Mouse (Mus musculus) neural tube, embryonic 14.5 days (tissue): ENCODE measurements around the gene Cct8l1. TPM values are rescaled to one million over a fixed set of nuclear protein-coding genes. Genes with fewer than 3 reads are reported as not detected.

Source experiments
- ATAC-seq: fragments of 200-750 bp; cut with Nextera tagmentation; 2 replicates; pipeline ENCODE4 v1.8.0; 2017; ENCODE audit warnings: low read depth, mild to moderate bottlenecking, moderate TSS enrichment, moderate library complexity
- H3K27ac ChIP-seq: fragments of 300-500 bp; sonication (generic); 2 replicates; pipeline ENCODE4 v1.5.1; 2014; ENCODE audit warnings: low read depth, mild to moderate bottlenecking, control low read depth, low read length, moderate library complexity, mixed read lengths
- H3K27me3 ChIP-seq: fragments of 300-500 bp; sonication (generic); 2 replicates; pipeline ENCODE4 v1.6.1; 2014; ENCODE audit warnings: low read length; ENCODE audit not compliant: control insufficient read depth, insufficient read depth
- H3K36me3 ChIP-seq: fragments of 300-500 bp; sonication (generic); 2 replicates; pipeline ENCODE4 v1.6.1; 2014; ENCODE audit warnings: low read length, mixed read lengths; ENCODE audit not compliant: control insufficient read depth, insufficient read depth
- H3K4me1 ChIP-seq: fragments of 300-500 bp; sonication (generic); 2 replicates; pipeline ENCODE4 v1.6.1; 2014; ENCODE audit warnings: low read length; ENCODE audit not compliant: control insufficient read depth, insufficient read depth
- H3K4me2 ChIP-seq: fragments of 300-500 bp; sonication (generic); 2 replicates; pipeline ENCODE4 v1.6.1; 2014; ENCODE audit warnings: mild to moderate bottlenecking, low read depth, low read length, control low read depth
- H3K4me3 ChIP-seq: fragments of 300-500 bp; sonication (generic); 2 replicates; pipeline ENCODE4 v1.5.1; 2014; ENCODE audit warnings: low read depth, low read length, control low read depth, mixed read lengths
- H3K9ac ChIP-seq: fragments of 300-500 bp; sonication (generic); replicated peaks from 2 replicates; pipeline ENCODE4 v1.6.1; 2014; ENCODE audit warnings: low read depth, mild to moderate bottlenecking, control low read depth, low read length, mixed read lengths
- H3K9me3 ChIP-seq: fragments of 300-500 bp; sonication (generic); 2 replicates; pipeline ENCODE4 v1.6.1; 2016; ENCODE audit warnings: low read length; ENCODE audit not compliant: control insufficient read depth
- WGBS: fragments of 180-500 bp; shearing (Covaris S2); extraction: QIAGEN DNeasy Blood & Tissue Kit; methylation state at CpG from one replicate; pipeline ENCODE4 v1.1.7; 2014; 5-methylcytosine and 5-hydroxymethylcytosine counted together
- polyA plus RNA-seq: library from polyadenylated mRNA; unstranded; fragments of >200 nt; fragmentation: Nextera tagmentation; extraction: Ambion mirVana; gene quantifications from 2 replicates; pipeline ENCODE4 v1.2.1, GENCODE M21; 2014

The Cct8l1 gene
- polyA plus RNA-seq, 1 experiment from 2014 or later: not detected

GRCm38 (mm10) chr5:25555684-25556083 lies 39.8 kb downstream of the Cct8l1 start:
- no peaks in the 10 kb centered on the region for H3K27me3 ChIP-seq
- no peak overlapping the region for H3K4me3 ChIP-seq
- 93% methylated on average over 5 of the region's 5 CpGs for WGBS
- no peaks in the 10 kb centered on the region for H3K9me3 ChIP-seq
- H3K4me1 ChIP-seq: no peaks in the 10 kb centered on the region
- H3K36me3 ChIP-seq: no peaks in the 10 kb centered on the region
- no peak overlapping the region for H3K9ac ChIP-seq
- no peak overlapping the region for H3K4me2 ChIP-seq
- ATAC-seq: no peak
- H3K27ac ChIP-seq: no peak overlapping the region

- Histone ChIP-seq H3K27me3 (no peaks in the 10 kb centered on the region), H3K9ac (no peak overlapping the region), H3K9me3 (no peaks in the 10 kb centered on the region), H3K4me1 (no peaks in the 10 kb centered on the region), H3K36me3 (no peaks in the 10 kb centered on the region), H3K27ac (no peak overlapping the region), H3K4me2 (no peak overlapping the region), H3K4me3 (no peak overlapping the region)
- ATAC-seq: no peak
- WGBS: 92% methylated on average over 5 of the region's 5 CpGs
Measured at GRCm38 (mm10) chr5:25556363-25556762, 40.5 kb downstream of the Cct8l1 start.

Other genes with a start within 250 kb of the Cct8l1 start
- gene Kmt2c, start 17.3 kb upstream of the Cct8l1 start, polyA plus RNA-seq: 29.7 and 31.6 TPM in 2 replicates
- 4.2 and 5.2 TPM in 2 replicates for gene Xrcc2, start 189.8 kb downstream of the Cct8l1 start, polyA plus RNA-seq
- gene Actr3b, start 243.9 kb downstream of the Cct8l1 start, polyA plus RNA-seq: 38.1 and 44.2 TPM in 2 replicates